Mouse (Mus musculus): ENCODE data around the gene Nrg3. TPM values are rescaled to one million over a fixed set of nuclear protein-coding genes. Genes with fewer than 3 reads are reported as not detected.

The Nrg3 gene
- polyA plus RNA-seq (2012; ENCODE audit: insufficient read depth, insufficient read length, missing spikeins) = not detected in 2 replicates

DNA sequence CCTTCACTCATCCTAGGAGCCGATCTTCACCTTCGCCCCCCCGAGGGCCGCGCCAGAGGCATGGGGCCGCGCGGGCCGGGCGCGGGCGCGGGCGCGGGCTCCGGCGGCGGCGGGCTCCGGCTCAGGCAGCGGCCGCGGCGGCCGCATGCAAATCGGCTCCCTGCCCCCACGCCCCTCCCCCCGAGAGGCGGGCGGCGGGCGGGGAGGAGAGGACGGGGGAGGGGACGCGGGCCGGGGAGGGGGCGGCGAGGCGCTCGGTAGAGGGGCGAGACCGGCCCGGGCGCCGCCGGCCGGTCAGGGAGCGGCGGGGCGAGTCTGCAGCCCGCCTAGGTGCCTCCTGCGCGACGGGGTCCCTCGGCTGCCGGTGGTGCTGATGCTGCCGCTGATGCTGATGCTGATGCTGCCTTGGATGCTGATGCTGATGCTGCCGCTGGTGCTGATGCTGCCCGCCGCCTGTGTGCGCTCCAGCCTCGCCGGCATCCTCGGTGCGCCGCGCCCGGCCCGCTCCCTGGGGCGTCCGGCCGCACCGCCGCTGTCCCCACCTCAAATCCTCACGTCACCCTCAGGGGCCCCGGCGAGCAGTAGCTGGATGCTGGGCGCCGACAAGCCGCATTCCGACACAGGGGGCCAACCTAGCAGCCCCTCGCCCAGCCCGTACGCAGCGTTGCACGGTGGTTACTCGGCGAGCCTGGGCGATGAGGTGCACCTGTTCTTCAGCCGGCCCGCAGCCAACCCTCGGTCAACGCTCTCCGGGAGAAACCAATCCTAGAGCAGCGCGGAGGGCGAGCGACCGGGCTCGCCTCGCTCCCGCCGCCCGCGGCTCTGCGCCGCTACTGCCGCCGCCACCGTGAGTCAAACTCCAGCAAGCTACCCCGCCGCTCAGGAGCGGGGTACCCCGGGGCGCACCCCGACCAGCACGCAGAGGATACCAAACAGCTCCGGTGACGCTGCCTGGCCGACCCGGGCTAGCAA is at the start of gene Nrg3:
Gene Nrg3, minus strand, starts transcription at position 299 of the 972 bp plus-strand sequence.
- TF ChIP-seq POLR2A (IDR thresholded peaks at IDR 0.05; ENCODE audit: borderline replicate concordance, low read depth, low read length) (no peak), CTCF (IDR thresholded peaks at IDR 0.05; ENCODE audit: low read depth, low read length) (no peak)
- Histone ChIP-seq H3K27ac (ENCODE audit: insufficient read depth, low read depth, low read length) (no peak within 1 kb of the TSS), H3K4me3 (ENCODE audit: insufficient read depth, low read length) (peak within 1 kb of the TSS; percentile 29), H3K4me1 (ENCODE audit: control insufficient read depth, insufficient read depth, low read length) (no peaks in the 10 kb centered on the region)

DNA sequence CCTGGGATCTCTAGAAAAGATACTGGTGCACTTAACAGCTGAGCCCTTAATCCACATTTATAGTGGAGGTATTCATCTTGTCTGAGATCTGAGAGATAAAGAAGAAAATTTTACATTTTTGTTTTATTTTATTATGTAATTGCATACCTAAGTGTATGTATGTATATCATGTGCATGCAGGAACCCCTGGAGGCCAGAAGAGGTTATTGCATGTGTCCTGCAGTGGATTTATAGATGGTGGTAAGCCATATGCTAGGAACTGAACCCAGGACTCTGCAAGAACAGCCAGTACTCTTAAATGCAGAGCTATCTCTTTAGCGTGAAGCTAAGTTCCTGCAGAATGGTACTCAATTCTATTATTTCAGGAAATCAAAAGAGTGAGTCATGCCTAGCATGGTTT is 36.1 kb upstream of the Nrg3 start:
- Histone ChIP-seq H3K27ac (ENCODE audit: insufficient read depth, low read depth, low read length) (no peak overlapping the region), H3K4me1 (ENCODE audit: control insufficient read depth, insufficient read depth, low read length) (no peaks in the 10 kb centered on the region)
- TF ChIP-seq POLR2A (IDR thresholded peaks at IDR 0.05; ENCODE audit: borderline replicate concordance, low read depth, low read length) = no peak
- no peak for TF ChIP-seq CTCF (IDR thresholded peaks at IDR 0.05; ENCODE audit: low read depth, low read length)

GRCm38 (mm10) chr14:39473771-39474211 is 903 bp upstream of the Nrg3 start:
- H3K27ac ChIP-seq (ENCODE audit: insufficient read depth, low read depth, low read length) = no peak overlapping the region
- H3K4me1 ChIP-seq (ENCODE audit: control insufficient read depth, insufficient read depth, low read length) = no peaks in the 10 kb centered on the region
- TF ChIP-seq POLR2A (IDR thresholded peaks at IDR 0.05; ENCODE audit: borderline replicate concordance, low read depth, low read length) (no peak), CTCF (IDR thresholded peaks at IDR 0.05; ENCODE audit: low read depth, low read length) (no peak)
- H3K4me3 ChIP-seq (ENCODE audit: insufficient read depth, low read length) = peak overlapping the region; percentile 29

More for the DNA sequence above, 36.1 kb upstream of the Nrg3 start:
- no peak overlapping the region for H3K4me3 ChIP-seq (ENCODE audit: insufficient read depth, low read length)

GRCm38 (mm10) chr14:39472146-39472751 is 639 bp downstream of the Nrg3 start:
- TF ChIP-seq POLR2A (IDR thresholded peaks at IDR 0.05; ENCODE audit: borderline replicate concordance, low read depth, low read length) (no peak), CTCF (IDR thresholded peaks at IDR 0.05; ENCODE audit: low read depth, low read length) (no peak)
- Histone ChIP-seq H3K4me3 (ENCODE audit: insufficient read depth, low read length) (peak overlapping the region; percentile 16), H3K4me1 (ENCODE audit: control insufficient read depth, insufficient read depth, low read length) (no peaks in the 10 kb centered on the region), H3K27ac (ENCODE audit: insufficient read depth, low read depth, low read length) (no peak overlapping the region)

DNA sequence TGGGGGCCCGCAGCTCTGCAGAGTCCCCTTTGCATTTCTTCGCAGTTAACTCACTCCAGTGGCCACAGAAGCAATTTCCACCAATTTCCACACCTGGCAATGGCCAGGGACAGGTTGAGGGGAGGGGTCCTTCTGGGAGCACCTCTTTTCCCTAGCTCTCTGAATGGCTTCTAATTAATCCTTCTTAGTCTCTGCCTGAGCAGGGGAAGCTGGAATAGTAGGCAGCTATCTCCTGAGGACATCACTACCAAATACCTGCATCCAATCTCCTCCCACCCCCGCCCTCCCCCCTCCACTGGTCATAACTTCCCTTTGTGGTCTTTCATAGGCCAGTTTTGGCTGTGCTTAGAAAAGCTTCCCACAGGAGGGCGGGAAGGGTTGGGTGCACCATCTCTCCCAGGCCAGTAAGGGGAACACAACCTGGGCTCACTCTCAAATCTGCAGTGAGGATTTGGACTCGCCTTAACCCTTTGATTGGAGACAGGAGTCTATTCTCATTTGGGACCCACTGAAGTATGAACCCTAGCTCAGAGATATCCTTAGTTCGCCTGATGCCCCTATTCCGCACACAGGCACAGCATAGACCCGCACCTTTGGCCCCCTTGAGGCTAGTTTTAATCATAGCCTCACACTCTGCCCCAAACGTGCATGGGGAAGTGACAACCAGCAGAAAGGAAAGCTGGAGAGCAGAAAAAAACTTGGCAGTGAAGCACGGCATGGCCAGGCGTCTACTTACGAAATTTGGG is 1.5 kb downstream of the Nrg3 start:
- H3K4me1 ChIP-seq (ENCODE audit: control insufficient read depth, insufficient read depth, low read length) = no peaks in the 10 kb centered on the region
- TF ChIP-seq CTCF (IDR thresholded peaks at IDR 0.05; ENCODE audit: low read depth, low read length) = no peak
- H3K4me3 ChIP-seq (ENCODE audit: insufficient read depth, low read length) = no peak overlapping the region; the same call in 1 of the 2 replicates

GRCm38 (mm10) chr14:39445501-39445900 is 27.4 kb downstream of the Nrg3 start:
- H3K27ac ChIP-seq (ENCODE audit: insufficient read depth, low read depth, low read length) = no peak overlapping the region
- TF ChIP-seq CTCF (IDR thresholded peaks at IDR 0.05; ENCODE audit: low read depth, low read length) (no peak), POLR2A (IDR thresholded peaks at IDR 0.05; ENCODE audit: borderline replicate concordance, low read depth, low read length) (no peak)
- no peaks in the 10 kb centered on the region for H3K4me1 ChIP-seq (ENCODE audit: control insufficient read depth, insufficient read depth, low read length)
- no peak overlapping the region for H3K4me3 ChIP-seq (ENCODE audit: insufficient read depth, low read length)

More for the DNA sequence above, 1.5 kb downstream of the Nrg3 start:
- H3K27ac ChIP-seq (ENCODE audit: insufficient read depth, low read depth, low read length) = no peak overlapping the region

DNA sequence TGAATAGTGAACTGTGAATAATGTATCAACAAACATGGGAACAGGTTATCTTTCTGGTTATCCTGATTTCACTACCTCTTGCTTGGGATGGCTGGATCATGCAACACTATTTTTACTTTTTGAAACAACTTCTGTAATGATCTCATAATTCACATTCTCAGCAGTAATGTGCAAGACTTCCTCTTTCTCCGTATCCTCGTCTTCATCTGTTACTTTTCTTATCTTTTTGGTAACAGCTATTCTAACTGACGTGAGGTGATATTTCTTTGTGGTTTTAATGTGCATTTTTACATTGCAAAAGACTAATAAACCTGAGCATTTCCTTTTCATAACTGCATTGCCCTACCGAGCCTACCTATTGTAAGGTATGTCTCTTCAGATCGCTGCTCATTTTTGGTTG is 44.4 kb downstream of the Nrg3 start:
- TF ChIP-seq CTCF (IDR thresholded peaks at IDR 0.05; ENCODE audit: low read depth, low read length) = no peak
- TF ChIP-seq POLR2A (IDR thresholded peaks at IDR 0.05; ENCODE audit: borderline replicate concordance, low read depth, low read length) = no peak
- Histone ChIP-seq H3K4me1 (ENCODE audit: control insufficient read depth, insufficient read depth, low read length) (no peaks in the 10 kb centered on the region), H3K4me3 (ENCODE audit: insufficient read depth, low read length) (no peak overlapping the region)

DNA sequence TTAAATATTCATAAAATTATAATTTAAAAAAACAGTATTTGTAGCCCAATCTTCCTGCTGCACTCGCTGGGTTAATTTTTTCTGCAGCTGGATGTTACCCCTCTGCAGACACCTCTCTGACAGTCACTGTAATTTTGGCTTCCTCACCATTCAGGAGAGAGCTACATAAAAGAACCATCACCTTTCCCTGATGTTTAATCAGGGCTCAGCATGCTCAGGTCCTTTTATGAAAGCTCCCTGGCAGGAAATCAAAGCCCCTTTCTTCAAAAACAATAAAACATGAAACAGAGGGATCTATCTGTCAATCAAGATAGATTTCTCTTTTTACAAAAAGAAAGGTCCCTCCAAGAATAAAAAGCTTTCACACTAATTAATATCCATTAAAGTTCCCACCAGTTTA is 51.0 kb downstream of the Nrg3 start:
- Histone ChIP-seq H3K4me1 (ENCODE audit: control insufficient read depth, insufficient read depth, low read length) (no peaks in the 10 kb centered on the region), H3K4me3 (ENCODE audit: insufficient read depth, low read length) (no peak overlapping the region), H3K27ac (ENCODE audit: insufficient read depth, low read depth, low read length) (no peak overlapping the region)
- no peak for TF ChIP-seq POLR2A (IDR thresholded peaks at IDR 0.05; ENCODE audit: borderline replicate concordance, low read depth, low read length)
- no peak for TF ChIP-seq CTCF (IDR thresholded peaks at IDR 0.05; ENCODE audit: low read depth, low read length)

More for the DNA sequence above, 44.4 kb downstream of the Nrg3 start:
- no peak overlapping the region for H3K27ac ChIP-seq (ENCODE audit: insufficient read depth, low read depth, low read length)

- Histone ChIP-seq H3K27ac (ENCODE audit: insufficient read depth, low read depth, low read length) (no peak overlapping the region), H3K4me3 (ENCODE audit: insufficient read depth, low read length) (no peak overlapping the region)
- TF ChIP-seq CTCF (IDR thresholded peaks at IDR 0.05; ENCODE audit: low read depth, low read length) (no peak), POLR2A (IDR thresholded peaks at IDR 0.05; ENCODE audit: borderline replicate concordance, low read depth, low read length) (no peak)
Observed at GRCm38 (mm10) chr14:39413270-39413669, 59.6 kb downstream of the Nrg3 start.

More at GRCm38 (mm10) chr14:39413270-39413669, 59.6 kb downstream of the Nrg3 start:
- H3K4me1 ChIP-seq (ENCODE audit: control insufficient read depth, insufficient read depth, low read length) = no peaks in the 10 kb centered on the region

Measured in bone marrow macrophage, adult 2 months (primary cell).